Mouse (Mus musculus) thymus, adult 2 months (tissue): ENCODE data around the gene Traf1.

Source experiments
- CTCF ChIP-seq: fragments of 200-500 bp; IDR thresholded peaks from 2 replicates; pipeline ENCODE4 v1.5.1; 2012; ENCODE audit warnings: mild to moderate bottlenecking, control low read depth, low read length, moderate library complexity, borderline replicate concordance; ENCODE audit not compliant: control insufficient read depth, poor library complexity, insufficient read depth; ENCODE audit errors: extremely low read depth
- POLR2A ChIP-seq: fragments of 200-500 bp; IDR thresholded peaks from 2 replicates; pipeline ENCODE4 v1.6.1; 2012; ENCODE audit warnings: mild to moderate bottlenecking, low read length, control low read depth, moderate library complexity; ENCODE audit not compliant: control insufficient read depth, poor library complexity, insufficient read depth; ENCODE audit errors: extremely low read depth

DNA sequence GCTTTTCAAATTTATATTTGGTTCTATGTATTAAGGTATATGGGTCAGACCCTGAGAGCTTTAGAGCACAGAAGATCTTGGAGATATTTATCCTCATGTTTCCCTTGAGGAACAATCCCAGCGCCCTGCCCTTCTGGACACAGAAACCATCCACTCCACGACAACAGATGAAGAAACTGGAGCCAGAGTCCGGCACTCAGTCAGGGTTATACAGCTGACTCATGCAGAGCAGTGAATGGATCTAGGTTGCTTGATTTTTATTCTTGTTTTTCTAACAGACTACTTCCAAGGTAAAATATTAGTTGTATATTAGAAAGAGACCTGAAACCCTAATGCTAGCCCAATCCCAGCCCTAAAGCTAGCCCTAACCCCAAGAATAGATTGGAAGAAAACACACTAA, 30.4 kb upstream of the Traf1 start:
- TF ChIP-seq CTCF (no peak), POLR2A (no peak)
